Mouse (Mus musculus) c-Kit-positive CD71-positive TER-119-positive erythroid progenitor cells, embryonic 14.5 days (primary cell): ENCODE data around the gene Atp6v0a4.

ENCODE experiments used
- DNase-seq: peaks from one replicate; pipeline ENCODE4 v3.0.0-alpha.2; 2013; ENCODE audit warnings: low spot score

Atp6v0a4 gene

DNA sequence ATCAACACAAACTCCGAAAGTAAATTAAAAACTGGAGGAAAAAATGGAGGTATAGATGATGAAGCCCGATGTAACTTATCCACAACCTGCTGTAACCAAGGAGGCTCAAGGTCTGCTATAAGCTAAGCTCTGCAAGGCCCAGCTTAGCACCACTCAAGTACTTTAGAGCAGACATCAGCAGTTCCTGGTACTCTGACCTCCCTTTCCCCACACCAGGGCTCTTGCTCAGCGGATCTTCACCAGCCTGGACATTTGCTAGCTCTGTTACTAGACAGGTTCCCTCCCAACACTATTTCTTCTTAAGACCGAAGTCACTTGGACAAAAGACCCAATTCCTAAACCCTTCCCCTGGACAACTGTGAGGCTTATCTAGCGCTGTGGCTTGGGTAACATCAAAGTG lies 496 bp upstream of the Atp6v0a4 start:
- DNase-seq = no peak

DNA sequence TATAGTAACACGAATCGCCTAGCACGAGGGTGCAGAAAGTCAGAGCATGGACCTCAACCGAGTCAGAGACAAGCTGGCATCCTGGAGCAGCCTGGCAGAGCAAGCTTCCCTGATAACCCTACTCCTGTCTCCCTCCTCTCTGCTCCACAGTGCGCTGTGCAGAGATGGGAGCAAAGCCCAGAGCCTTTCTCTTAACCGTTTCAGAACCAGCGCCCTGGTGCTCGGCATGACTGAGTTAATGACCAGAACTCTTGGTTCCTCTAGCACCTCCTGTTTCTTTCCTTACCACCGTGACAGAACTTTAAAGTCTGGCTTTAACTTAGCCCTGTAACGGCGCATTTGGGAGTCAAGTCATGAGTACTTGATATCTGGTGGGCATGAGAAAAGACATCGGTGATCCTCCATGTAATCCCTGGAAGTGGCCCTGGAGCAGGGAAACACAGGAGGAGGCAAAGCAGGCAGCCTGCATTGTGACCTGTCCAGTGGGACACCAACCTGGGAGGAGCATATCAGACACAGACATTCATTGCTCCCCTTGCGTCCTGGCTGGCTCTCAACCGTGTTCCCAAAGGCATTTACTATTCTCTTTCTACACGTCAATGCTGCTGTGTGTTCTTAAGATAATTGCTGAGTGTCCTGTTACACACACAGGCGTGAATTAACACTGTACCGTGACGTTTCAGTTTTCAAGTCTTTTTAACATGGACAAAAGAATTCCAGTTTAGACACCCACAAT lies 747 bp downstream of the Atp6v0a4 start:
- DNase-seq = no peak

DNA sequence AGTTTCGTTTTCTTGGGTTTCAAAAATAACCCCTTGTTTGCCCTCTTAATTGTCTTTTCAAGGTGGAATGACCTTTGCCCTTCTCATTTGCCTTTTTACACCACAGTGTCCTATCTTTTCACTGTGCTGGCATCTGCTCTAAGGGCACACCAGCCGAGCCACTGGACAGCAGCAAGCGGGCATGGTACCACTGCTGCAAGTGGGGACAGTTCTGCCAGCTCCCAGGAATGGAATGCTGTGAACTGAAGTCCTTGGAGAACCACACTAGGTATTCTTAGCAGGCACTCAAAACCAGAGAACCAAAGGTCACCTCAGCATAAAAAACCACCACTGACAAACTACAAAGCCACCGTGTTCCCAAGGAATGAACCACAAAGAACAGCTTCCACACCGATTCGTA lies 1.6 kb downstream of the Atp6v0a4 start:
- no peak for DNase-seq

DNA sequence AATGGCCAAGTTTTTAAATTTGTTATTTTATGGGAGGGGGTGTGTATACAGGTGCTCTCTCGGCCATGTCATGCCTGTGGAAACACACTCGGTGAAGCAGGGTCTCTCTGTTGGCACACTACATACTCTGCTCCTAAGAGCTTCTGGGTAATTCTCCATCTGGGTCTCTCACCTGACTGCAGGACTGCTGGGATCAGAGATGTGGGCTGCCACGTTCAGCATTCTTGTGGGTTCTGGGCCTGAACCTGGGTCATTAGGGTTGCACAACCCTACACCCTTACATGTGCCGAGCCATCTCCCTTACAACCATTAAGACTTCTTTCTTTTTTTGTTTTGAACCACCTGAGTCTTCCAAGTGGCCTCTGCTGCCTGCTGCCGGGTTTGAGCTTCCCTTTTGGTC lies 2.5 kb downstream of the Atp6v0a4 start:
- no peak for DNase-seq

DNA sequence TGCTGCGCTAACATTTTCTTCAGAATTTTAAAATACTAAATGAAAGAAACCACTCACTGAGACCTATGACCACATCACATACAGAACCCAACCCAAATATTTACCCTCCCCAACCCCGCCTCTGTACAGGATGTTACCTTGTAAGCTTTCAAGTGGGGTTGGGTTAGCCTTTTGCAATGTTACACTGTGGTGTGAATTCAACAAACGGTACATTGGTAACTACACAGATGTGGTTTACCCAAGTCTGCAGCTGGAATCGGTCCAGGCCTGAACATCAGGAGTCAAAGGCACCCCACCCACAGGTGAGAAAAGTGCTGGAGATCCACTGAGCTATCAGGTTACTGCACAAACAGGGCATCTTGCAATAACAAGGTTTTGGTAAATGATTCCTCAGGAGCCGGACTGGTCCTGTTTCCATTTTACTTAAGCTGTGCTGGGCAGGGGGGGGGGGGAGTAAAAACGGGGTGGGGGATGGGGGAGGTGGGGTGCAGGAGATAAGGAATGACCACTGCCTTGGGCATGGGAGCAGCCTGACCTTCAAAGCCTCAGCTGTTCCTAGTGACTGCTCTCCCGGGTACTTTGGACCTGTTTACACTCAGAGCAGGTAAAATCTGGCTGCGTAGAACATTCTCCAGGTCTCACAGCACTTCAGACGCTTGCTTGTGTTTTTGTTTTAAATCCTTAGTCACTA lies 3.6 kb downstream of the Atp6v0a4 start:
- no peak for DNase-seq

DNA sequence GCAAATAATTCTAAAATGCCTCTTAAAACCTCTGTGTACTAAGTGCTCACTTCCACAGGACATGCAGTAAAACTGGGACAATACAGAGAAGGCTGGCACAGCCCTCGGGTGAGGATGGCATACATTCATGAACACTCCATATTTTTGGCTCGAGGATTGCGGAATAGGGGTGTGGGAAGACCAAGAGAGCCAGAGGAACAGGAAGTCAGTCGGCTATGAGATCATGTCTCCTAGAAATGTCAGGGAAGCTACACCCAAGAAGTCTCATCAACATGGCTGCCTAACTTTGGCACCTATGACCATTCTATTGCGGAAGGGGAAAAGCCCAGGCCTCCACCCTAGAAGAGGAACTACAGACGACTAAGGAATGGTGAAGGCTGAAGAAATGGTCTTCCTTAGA lies 6.0 kb downstream of the Atp6v0a4 start:
- no peak for DNase-seq

DNA sequence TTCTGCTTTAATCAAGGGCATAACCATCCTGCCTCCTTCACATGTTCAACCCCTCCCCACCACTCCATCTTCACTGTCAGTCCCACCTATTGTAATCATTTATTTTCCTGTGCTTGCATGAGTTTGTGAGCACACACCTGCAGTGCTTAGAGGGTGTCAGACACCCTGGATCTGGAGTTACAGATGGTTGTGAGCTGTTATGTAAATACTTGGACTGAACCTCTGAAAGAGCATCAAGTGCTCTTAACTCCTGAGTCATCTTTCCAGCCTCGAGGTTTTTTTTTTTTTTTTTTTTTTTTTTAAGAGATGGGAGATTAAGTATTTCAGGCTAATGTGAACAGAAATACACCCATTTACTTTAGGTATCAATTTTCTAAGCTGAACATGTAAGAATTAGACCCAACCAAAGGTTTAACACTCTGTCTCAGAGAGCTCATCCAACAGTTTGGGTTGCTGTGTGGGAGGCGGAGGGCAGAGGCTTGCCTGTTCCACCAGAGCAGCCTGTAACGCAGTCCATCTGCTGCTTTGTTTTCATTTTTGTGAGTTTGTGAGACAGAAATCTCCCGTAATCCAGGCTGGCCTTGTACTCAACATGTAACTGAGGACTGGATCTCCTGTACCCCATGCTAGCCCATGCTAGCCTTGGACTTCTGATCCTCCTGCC lies 8.1 kb downstream of the Atp6v0a4 start:
- DNase-seq = no peak

DNA sequence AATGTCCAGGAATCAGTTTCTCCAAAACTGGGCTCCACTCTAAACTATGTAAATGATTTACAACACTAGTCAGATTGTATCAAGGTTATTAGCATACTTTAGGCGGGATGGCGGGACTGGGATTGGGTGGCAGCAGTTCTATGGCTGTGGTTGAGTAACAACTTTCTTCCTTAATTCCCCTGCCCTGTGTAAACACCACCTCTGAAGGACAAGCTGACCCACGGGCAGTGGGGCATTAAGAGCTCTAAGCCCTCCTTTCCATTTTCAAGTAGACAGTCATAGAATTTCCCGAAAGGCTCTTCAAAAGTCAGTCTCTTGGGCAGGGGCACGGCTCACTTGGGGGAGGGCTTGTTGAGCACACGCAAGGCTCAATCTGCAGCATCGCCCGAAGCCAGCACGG lies 13.5 kb downstream of the Atp6v0a4 start:
- no peak for DNase-seq

DNA sequence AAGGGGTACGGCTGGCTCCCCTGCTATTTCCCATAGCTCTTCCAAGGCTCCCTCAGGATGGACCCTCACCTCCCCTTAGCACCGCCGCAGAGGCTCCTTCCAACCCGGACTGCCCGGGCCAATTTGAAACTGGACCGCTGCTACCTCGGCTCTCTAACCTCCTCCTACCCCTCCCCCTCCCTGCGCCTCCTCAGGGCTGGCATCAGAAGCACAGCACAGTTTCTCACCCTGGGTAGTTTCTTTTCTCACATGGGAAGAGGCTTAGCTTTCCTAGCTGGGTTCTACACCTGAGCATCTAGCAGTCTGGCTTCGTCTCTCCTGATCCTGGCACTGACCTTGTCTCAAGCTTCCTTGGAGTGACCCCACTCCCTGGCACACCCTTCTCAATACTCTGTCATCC lies 14.5 kb downstream of the Atp6v0a4 start:
- DNase-seq = no peak

DNA sequence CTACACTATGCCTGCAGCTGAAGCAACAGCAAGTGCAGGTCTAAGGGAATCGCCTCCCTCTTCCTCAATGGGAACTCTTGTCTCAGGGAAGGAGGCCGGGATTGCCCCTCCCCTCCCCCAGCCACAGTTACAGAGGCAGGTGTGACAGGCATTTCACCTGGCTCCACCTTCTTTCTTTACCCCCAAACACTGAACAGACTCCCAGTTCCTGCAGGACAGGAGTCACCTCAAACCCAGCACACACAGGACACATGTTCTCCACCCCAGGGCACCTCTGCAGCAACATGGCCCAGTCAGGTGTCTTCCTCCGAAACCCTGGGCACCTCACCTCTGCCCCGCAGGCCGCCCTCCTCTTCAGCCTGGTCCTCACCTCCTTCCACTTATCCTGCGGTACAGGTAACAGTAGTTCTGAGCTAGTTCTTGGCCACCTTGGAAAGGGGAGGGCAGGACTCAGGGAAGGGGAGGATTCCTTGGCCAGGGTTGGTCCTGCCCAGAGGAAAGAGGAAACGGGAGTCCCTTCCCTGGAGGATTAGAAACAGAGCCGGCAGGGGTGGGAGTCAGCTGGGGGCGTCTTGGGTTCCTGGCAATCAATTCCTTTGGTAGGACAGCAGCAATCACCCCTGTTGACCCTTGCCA lies 15.1 kb downstream of the Atp6v0a4 start, which contains the start of gene Tmem213:
Gene Tmem213, plus strand, starts transcription at position 96 of the 636 bp plus-strand sequence.
- DNase-seq = no peak

DNA sequence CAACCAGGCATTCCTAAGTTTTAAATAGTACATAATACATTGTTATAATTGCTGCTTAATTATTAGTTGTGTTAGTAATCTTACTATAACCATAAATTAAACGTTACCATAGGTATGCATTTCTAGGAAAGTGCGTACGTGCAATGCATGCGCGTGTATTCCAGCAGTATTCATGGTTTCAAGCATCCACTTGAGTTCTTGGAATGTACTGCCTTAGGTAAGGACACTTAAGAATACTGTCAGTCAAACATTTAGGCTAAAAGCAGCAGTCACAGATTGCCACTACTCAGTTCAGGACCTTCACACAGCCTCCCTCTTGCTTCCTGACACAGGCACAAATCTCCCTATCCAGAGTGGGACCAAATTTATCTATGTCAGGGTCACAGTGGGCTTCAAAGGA lies 15.9 kb downstream of the Atp6v0a4 start:
- DNase-seq = no peak

DNA sequence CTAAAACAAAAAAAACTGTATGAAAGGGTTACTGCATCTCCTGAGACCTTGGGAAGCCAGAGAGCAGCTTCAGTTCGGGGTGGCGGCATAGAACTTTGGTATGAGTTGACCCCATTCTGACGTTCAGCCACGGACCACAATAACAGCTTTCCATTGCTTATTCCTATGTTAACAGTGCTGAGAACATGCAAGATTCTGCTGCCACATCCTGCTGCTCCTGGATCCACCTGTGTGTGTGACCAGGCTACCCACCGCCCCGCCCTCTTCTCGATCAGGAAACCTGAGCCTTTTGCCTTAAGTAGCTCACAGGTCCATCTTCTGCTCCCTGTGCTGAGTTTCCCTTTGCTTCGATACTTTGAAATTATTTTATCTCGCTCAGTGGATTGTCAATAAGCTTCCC lies 18.5 kb downstream of the Atp6v0a4 start:
- no peak for DNase-seq

DNA sequence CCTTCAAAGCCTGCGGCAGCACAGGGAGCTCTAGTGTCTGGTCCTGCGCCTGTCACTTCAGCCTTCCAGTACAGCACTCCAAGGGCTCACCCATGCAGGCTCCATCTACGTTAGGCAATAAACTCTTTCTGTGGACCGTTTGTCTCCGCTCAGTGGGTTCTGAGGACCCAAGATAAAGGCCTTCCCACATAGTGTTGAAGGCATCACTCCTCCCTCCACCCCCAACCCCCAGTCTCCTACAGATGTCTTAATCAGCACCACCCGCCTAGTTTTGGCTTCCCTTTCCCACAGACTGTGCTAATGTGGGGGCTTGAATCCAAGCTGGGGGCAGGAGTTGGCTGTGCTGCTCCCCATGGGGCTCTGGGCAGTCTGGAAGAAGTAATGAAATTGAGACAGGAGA lies 20.6 kb downstream of the Atp6v0a4 start:
- no peak for DNase-seq

DNA sequence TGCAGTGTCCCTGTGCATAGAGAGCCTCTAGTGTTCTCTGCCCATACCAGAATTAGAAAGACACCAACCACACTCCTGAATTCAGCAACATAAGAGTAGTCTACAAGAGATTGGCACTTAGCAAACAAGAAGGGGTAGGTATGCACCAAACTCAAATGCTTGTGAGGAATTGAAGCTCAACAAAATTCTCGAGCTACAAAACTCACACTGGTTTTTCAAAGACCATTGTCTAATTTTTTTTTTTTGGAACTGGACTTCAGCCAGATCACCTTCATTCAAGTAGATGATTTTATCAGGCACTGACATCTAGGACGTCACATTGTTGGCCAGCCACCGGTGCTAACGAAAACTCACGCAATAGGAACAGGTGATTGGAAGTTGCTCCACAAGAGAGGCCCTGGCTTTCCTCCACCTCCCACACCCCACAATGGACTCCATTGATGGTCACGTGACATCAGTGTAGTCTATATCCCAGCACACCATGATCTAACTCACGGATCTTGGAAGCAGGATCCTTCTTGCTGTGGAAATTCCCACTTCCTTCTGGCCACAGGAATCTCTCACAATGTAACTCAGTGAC lies 22.1 kb downstream of the Atp6v0a4 start:
- no peak for DNase-seq

DNA sequence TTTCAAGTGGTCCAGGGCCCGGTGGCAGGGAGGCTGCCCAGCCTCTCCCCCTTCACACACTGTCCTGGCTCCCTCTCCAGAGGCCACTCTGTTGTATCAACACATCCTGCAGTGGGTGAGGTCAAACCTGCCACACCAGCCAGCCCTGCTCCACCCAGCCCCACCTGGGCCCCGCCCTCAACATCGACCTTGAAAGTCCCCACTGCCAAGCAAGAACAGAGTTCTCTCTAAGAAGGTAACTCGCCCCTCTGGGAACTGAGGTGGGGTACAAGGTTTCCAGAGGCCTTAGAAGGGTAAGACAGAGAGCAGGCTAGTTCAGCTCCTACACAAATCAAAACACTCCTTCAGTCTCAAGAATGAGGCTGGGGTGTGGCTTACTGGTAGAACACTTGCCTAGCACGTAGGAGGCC lies 27.4 kb downstream of the Atp6v0a4 start:
- no peak for DNase-seq

DNA sequence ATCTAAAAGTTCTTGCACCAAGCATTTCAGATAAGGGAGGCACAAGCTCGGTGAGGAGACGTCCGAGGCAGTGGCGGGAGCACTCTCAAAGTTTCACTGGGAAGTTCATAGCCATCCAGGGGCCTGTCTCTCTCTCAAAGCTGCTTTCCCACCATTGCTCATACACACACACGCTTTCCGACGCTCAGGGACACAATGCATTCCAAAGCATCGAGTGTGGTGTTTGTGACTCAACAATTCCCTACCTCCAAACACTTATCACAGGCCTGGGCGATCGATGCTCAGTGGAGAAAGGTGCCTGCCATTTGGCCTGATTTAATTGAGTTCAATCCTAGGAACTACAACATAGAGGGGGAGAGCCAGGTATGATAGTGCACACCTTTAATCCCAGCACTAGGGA lies 29.7 kb downstream of the Atp6v0a4 start:
- DNase-seq = no peak

DNA sequence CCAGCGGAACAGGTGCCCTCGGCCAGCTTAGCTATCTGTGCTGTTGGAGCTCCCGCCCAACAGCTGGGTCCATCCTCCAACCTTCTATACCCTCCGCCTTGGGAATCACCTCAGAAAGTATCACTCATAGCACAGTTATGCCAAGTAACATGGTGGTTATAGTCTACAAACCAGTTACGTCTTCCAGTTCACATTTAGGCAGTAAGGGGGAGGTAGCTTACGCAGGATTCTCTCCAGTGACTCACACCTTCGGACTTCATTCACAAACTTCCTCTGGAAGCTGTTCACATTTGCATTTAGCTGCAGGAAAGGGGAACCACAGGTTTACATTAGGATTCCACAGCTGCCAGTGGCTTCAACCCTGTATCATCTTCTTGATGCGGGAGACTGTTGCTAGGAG lies 31.8 kb downstream of the Atp6v0a4 start:
- no peak for DNase-seq

DNA sequence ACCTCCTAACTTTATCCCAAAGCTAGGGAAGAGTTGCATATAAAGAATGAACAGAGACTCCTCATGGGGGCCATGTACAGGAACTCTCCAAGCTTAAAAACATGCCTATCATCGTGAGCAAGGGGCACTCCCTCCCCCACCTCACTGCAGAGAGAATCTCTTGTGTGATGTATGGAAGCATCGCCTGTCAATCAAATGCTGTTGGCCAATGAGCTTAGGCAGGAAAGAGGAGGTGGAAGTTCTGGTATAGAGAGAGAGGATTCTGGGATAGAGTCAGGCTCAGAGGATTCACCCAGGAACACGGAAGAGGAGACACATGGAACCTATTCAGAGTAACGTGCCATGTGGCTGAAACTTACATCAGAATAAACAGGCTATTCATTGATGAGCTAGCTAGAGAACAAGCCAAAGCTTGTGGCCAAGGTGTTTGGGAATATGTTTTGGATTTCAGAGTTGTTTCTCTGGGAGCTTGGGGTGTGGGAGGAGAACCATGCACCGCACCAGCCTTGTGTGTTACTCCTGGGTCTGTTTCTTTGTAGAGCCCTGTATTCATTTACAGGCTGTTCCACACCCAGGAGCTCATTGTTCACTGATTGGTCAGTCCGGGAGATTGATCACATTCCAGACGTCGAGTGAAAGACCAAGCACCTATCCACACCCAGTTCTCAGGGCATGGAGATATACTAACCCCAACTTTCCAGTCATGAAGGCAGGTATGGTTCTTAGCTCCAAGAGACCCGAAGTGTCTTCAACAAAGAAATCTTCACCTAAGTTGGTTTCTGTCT lies 37.0 kb downstream of the Atp6v0a4 start:
- no peak for DNase-seq

DNA sequence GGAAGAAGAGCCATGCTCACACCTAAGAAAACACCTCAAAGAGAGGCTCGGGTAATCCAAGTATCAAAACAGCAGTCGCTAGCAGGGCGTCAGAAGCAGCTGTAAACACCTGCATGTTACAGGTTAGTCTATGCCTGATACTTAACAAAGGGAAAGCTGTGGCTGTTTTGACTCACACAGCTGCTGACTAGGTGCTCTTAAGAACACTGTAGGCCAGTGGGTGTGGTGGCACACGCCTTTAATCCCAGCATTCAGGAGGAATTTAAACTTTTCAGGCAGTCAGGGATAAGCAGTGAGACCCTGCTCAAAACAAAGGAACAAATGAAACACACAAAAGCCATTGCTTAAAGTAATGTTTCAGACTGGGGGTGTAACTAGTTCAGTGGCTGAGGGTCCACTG lies 41.2 kb downstream of the Atp6v0a4 start:
- no peak for DNase-seq

DNA sequence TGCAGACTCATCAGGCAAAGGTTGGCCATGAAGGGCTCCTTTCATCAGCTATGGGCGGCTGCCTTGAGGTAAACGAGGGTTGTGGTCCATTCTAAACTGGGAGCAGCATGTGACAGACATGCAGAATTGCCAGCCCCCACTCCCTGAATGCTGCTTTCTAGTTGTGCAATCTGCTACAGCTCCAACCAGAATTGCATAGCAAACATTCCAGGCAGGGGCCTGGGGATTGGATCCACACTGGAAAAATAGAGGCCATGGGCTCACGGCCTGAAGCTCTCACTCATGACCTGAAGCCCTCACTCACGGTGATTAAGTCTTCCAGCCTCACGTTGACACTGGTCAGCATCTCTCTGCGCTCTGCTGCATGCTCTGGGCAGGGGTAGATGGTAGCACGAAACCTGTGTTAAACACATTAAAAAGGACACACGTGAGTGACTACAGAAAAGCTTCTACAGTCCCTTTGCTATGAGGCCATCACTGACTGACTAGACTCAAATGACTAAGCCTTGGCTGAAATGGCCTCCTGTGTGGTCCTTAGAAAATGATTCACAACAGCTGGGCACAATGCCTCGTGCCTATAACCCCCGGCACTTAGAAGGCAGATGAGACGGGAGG lies 42.6 kb downstream of the Atp6v0a4 start:
- no peak for DNase-seq

DNA sequence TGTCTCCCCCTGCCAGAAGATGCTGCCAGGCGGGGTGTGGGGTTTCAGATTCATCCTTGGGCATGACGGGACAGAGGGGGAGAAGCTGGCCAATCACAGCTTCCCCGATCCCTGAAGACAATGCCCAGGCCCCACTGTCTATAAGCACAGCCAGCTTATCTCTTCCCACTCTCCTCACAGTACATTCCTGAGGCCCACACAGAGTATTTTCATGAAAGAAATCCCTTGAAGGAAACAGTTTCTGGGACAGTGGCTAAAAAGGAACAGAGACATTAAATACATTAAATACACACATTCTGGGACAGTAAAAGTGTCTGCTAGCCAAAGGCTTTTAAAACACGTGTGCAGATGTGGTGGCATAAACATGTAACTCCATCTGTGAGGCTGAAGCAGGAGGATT lies 44.0 kb downstream of the Atp6v0a4 start:
- no peak for DNase-seq
